Mouse (Mus musculus): ENCODE measurements around the gene Shb. TPM values are rescaled to one million over a fixed set of nuclear protein-coding genes. Genes with fewer than 3 reads are reported as not detected.

Shb gene
- polyA plus RNA-seq, 1 experiment = 11.4 TPM

DNA sequence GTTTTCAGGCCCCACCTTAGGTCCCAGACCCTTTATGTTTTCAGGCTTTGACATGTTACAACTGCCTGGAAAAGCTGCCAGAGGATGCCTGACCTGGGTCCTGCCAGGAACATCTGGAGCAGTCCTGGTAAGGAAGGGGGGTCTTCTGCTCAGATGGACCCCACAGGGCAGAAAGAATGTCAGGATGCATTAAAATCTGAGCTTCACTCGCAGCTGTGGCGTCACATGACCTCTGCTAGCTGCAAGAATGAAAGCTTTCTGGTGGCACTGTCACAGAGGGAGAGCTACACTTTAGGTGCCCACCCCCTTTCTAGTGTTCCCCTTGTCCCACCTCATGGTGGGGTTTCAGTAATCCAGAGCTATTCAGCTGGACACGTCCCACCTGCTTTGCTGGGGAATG is 95.3 kb downstream of the Shb start:
- no peaks in the 10 kb centered on the region for H3K4me1 ChIP-seq (ENCODE audit: control insufficient read depth, insufficient read depth, low read length)
- TF ChIP-seq POLR2A (IDR thresholded peaks at IDR 0.05; ENCODE audit: extremely low read depth, insufficient read depth, low read length) (no peak), CTCF (IDR thresholded peaks at IDR 0.05; ENCODE audit: extremely low read depth, insufficient read depth, low read length) (no peak)

GRCm38 (mm10) chr4:45436383-45436913 is 95.8 kb downstream of the Shb start:
- TF ChIP-seq POLR2A (IDR thresholded peaks at IDR 0.05; ENCODE audit: extremely low read depth, insufficient read depth, low read length) = no peak
- TF ChIP-seq CTCF (IDR thresholded peaks at IDR 0.05; ENCODE audit: extremely low read depth, insufficient read depth, low read length) = no peak
- no peak overlapping the region for H3K27ac ChIP-seq (ENCODE audit: insufficient read depth, low read length)
- H3K4me3 ChIP-seq (ENCODE audit: insufficient read depth, low read length) = no peak overlapping the region
- no peaks in the 10 kb centered on the region for H3K4me1 ChIP-seq (ENCODE audit: control insufficient read depth, insufficient read depth, low read length)

More for the DNA sequence above, 95.3 kb downstream of the Shb start:
- Histone ChIP-seq H3K4me3 (ENCODE audit: insufficient read depth, low read length) (no peak overlapping the region), H3K27ac (ENCODE audit: insufficient read depth, low read length) (no peak overlapping the region)

- no peak for TF ChIP-seq CTCF (IDR thresholded peaks at IDR 0.05; ENCODE audit: extremely low read depth, insufficient read depth, low read length)
- TF ChIP-seq POLR2A (IDR thresholded peaks at IDR 0.05; ENCODE audit: extremely low read depth, insufficient read depth, low read length) = no peak
- no peak overlapping the region for H3K27ac ChIP-seq (ENCODE audit: insufficient read depth, low read length)
Measured at GRCm38 (mm10) chr4:45435899-45436298, 96.4 kb downstream of the Shb start.

GRCm38 (mm10) chr4:45434681-45435080 is 97.6 kb downstream of the Shb start:
- no peak overlapping the region for H3K27ac ChIP-seq (ENCODE audit: insufficient read depth, low read length)
- H3K4me1 ChIP-seq (ENCODE audit: control insufficient read depth, insufficient read depth, low read length) = no peaks in the 10 kb centered on the region
- TF ChIP-seq POLR2A (IDR thresholded peaks at IDR 0.05; ENCODE audit: extremely low read depth, insufficient read depth, low read length) (no peak), CTCF (IDR thresholded peaks at IDR 0.05; ENCODE audit: extremely low read depth, insufficient read depth, low read length) (no peak)
- no peak overlapping the region for H3K4me3 ChIP-seq (ENCODE audit: insufficient read depth, low read length)

More at GRCm38 (mm10) chr4:45435899-45436298, 96.4 kb downstream of the Shb start:
- H3K4me3 ChIP-seq (ENCODE audit: insufficient read depth, low read length) = no peak overlapping the region
- H3K4me1 ChIP-seq (ENCODE audit: control insufficient read depth, insufficient read depth, low read length) = no peaks in the 10 kb centered on the region

DNA sequence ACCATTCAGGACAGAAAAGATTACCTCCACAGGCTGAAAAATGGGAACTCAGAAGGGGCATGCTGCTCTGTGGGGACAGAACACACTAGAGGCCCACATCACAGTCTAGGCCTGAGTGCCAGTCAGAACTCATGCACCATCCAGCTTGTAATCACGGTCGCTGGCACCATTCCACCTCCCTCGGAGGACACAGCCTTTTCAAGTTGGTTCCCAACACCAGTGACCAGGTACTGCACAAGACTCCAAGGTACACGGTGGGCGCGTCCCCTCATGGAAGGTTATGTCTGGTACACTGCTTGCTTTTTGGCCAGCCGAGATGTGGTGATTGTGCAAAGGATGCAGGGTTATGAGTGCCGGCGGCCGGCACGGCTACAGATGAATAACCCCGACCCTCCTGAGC is 98.2 kb downstream of the Shb start:
- no peak for TF ChIP-seq CTCF (IDR thresholded peaks at IDR 0.05; ENCODE audit: extremely low read depth, insufficient read depth, low read length)
- no peak for TF ChIP-seq POLR2A (IDR thresholded peaks at IDR 0.05; ENCODE audit: extremely low read depth, insufficient read depth, low read length)
- Histone ChIP-seq H3K27ac (ENCODE audit: insufficient read depth, low read length) (no peak overlapping the region), H3K4me1 (ENCODE audit: control insufficient read depth, insufficient read depth, low read length) (no peaks in the 10 kb centered on the region), H3K4me3 (ENCODE audit: insufficient read depth, low read length) (no peak overlapping the region)

DNA sequence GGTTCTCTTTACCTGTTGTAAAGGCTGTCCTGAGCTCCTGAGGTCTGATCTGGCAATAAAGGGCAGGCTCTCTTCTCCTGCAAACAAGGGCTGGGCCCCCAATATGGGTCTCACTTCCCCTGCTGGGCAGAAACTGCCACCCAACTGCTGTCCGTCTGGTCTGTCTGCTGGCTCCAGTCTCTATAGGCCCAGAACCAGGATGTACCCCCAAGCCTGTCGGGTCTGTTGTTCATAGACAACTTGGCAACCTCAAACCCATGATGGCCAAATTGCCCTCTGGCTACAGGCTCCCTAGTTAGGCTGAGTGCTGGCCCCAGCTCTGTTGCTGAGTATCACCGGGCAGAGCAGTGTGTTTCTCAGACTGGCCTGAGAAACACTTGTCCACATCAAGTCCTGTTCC is 100.5 kb downstream of the Shb start:
- Histone ChIP-seq H3K27ac (ENCODE audit: insufficient read depth, low read length) (no peak overlapping the region), H3K4me1 (ENCODE audit: control insufficient read depth, insufficient read depth, low read length) (no peaks in the 10 kb centered on the region), H3K4me3 (ENCODE audit: insufficient read depth, low read length) (no peak overlapping the region)
- TF ChIP-seq CTCF (IDR thresholded peaks at IDR 0.05; ENCODE audit: extremely low read depth, insufficient read depth, low read length) = no peak
- no peak for TF ChIP-seq POLR2A (IDR thresholded peaks at IDR 0.05; ENCODE audit: extremely low read depth, insufficient read depth, low read length)

DNA sequence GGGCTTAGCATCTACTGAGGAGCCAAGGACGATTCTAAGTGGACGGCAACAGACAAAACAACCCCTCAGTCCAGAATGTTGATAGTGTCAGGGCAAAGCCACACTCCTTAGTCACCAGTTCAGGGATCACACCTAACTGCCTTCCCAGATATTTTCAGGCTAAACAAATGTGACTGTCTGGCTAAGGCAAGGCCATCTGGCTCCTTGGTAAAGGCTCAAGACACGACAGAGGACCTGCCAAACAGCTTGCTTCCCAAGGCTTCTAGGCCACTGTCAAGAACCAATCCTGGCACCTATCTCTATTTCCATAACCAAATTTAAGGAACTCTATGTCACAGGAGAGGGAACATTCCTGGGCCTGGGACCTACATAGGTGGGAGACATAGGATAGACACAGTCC is 101.0 kb downstream of the Shb start:
- TF ChIP-seq CTCF (IDR thresholded peaks at IDR 0.05; ENCODE audit: extremely low read depth, insufficient read depth, low read length) = no peak
- no peak overlapping the region for H3K4me3 ChIP-seq (ENCODE audit: insufficient read depth, low read length)
- no peak overlapping the region for H3K27ac ChIP-seq (ENCODE audit: insufficient read depth, low read length)
- no peaks in the 10 kb centered on the region for H3K4me1 ChIP-seq (ENCODE audit: control insufficient read depth, insufficient read depth, low read length)

- no peak overlapping the region for H3K27ac ChIP-seq (ENCODE audit: insufficient read depth, low read length)
- no peaks in the 10 kb centered on the region for H3K4me1 ChIP-seq (ENCODE audit: control insufficient read depth, insufficient read depth, low read length)
- TF ChIP-seq POLR2A (IDR thresholded peaks at IDR 0.05; ENCODE audit: extremely low read depth, insufficient read depth, low read length) (no peak), CTCF (IDR thresholded peaks at IDR 0.05; ENCODE audit: extremely low read depth, insufficient read depth, low read length) (no peak)
- no peak overlapping the region for H3K4me3 ChIP-seq (ENCODE audit: insufficient read depth, low read length)
Measured at GRCm38 (mm10) chr4:45429451-45429850, 102.8 kb downstream of the Shb start.

GRCm38 (mm10) chr4:45426724-45427457 is 105.4 kb downstream of the Shb start:
- TF ChIP-seq CTCF (IDR thresholded peaks at IDR 0.05; ENCODE audit: extremely low read depth, insufficient read depth, low read length) (no peak), POLR2A (IDR thresholded peaks at IDR 0.05; ENCODE audit: extremely low read depth, insufficient read depth, low read length) (no peak)
- Histone ChIP-seq H3K4me3 (ENCODE audit: insufficient read depth, low read length) (no peak overlapping the region), H3K27ac (ENCODE audit: insufficient read depth, low read length) (no peak overlapping the region), H3K4me1 (ENCODE audit: control insufficient read depth, insufficient read depth, low read length) (no peaks in the 10 kb centered on the region)

DNA sequence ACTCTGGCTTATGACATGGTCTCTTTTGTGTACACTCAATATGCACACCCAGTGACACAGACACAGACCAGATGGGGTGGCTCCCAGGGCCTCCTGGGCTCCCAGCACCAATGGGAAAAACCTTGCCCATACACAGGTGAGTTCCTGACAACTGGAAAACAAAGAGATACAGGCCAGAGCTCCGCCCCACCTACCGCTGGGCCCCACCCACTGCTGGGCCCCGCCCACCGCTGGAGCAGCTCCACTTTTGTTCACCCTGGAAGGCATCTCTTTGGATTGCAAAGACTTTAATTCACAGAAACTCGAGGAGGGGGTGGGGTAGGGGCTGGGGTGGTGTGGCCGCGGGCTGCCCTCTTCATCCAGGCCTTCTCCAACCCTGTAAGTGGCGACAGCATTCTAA is 108.9 kb downstream of the Shb start:
- H3K4me3 ChIP-seq (ENCODE audit: insufficient read depth, low read length) = no peak overlapping the region
- no peaks in the 10 kb centered on the region for H3K4me1 ChIP-seq (ENCODE audit: control insufficient read depth, insufficient read depth, low read length)
- TF ChIP-seq POLR2A (IDR thresholded peaks at IDR 0.05; ENCODE audit: extremely low read depth, insufficient read depth, low read length) (no peak), CTCF (IDR thresholded peaks at IDR 0.05; ENCODE audit: extremely low read depth, insufficient read depth, low read length) (no peak)
- H3K27ac ChIP-seq (ENCODE audit: insufficient read depth, low read length) = no peak overlapping the region

Measured in cortical plate, adult 2 months (tissue).